Mouse (Mus musculus) cortical plate, adult 2 months (tissue): ENCODE data around the gene Rasa2.
"Not testable (repeated sequence)": the region's sequence is repeated elsewhere in the genome, so short reads cannot be mapped to it uniquely, and the experiment has no call there.

Experiments used
- CTCF ChIP-seq: fragments of 200-500 bp; IDR thresholded peaks from 2 replicates; pipeline ENCODE4 v1.5.1; 2011; ENCODE audit warnings: mild to moderate bottlenecking, control low read depth, low read length; ENCODE audit not compliant: insufficient read depth; ENCODE audit errors: extremely low read depth
- POLR2A ChIP-seq: fragments of 200-500 bp; IDR thresholded peaks from 2 replicates; pipeline ENCODE4 v1.6.1; 2011; ENCODE audit warnings: mild to moderate bottlenecking, low read length, control low read depth; ENCODE audit not compliant: insufficient read depth; ENCODE audit errors: extremely low read depth

DNA sequence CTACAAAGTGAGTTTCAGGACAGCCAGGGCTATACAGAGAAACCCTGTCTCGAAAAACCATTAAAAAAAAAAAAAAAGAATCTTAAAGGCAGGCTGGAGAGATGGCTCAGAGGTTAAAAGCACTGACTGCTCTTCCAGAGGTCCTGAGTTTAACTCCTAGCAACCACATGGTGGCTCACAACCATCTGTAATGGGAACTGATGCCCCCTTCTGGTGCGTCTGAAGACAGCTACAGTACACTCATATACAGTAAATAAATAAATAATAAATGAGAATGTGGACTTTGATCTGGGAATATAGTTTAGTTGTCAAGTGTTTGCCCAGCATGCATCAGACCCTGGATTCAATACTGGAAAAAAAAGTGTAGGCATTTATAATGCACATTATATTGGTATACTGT, 109.8 kb downstream of the Rasa2 start:
- TF ChIP-seq POLR2A, CTCF: not testable (repeated sequence)
